In genomic region chr12:118147521-118148033, GRCm38 (mm10) we compare ENCODE assay signal across 23 mouse cellular contexts. TPM values are rescaled to one million over a fixed set of nuclear protein-coding genes. Genes with fewer than 3 reads are reported as not detected.
"Had no signal": no experiment of that assay in that cellular context is flagged by ENCODE, and none has a peak within 500 bp of the region (broad histone marks: within the 10 kb centered on the region; RNA-seq: fewer than 3 reads in every experiment).

No protein-coding gene starts in this region.

- H3K9me3 ChIP-seq: hindbrain, embryonic 15.5 days; midbrain, embryonic 12.5 days; midbrain, embryonic 15.5 days; neural tube, embryonic 13.5 days had no signal

- H3K27me3 ChIP-seq: hindbrain, embryonic 15.5 days; megakaryocyte, embryonic 14.5 days; midbrain, embryonic 12.5 days; midbrain, embryonic 15.5 days; neural tube, embryonic 13.5 days had no signal

- DNase-seq: kidney, adult 2 months; kidney, postnatal 25 days; layer of hippocampus, adult 9-11 months; liver, postnatal 0 days; lung, embryonic 14.5 days; right cerebral cortex, postnatal 14 days; right cerebral cortex, postnatal 4 days; thymus, adult 2 months; thymus, postnatal 14 days; thymus, postnatal 4 days had no signal

- H3K4me3 ChIP-seq: hindbrain, embryonic 15.5 days; layer of hippocampus, adult 2 months; left cerebral cortex, adult 2 months; megakaryocyte, embryonic 14.5 days; midbrain, embryonic 12.5 days; midbrain, embryonic 15.5 days; myocyte; neural tube, embryonic 13.5 days had no signal

- H3K4me2 ChIP-seq: hindbrain, embryonic 15.5 days; lung, embryonic 14.5 days; midbrain, embryonic 12.5 days; midbrain, embryonic 15.5 days; neural tube, embryonic 13.5 days had no signal

- H3K9ac ChIP-seq: hindbrain, embryonic 15.5 days; liver, embryonic 14.5 days; liver, postnatal 0 days; lung, embryonic 14.5 days; midbrain, embryonic 12.5 days; midbrain, embryonic 15.5 days; neural tube, embryonic 13.5 days had no signal

- H3K36me3 ChIP-seq: hindbrain, embryonic 15.5 days; midbrain, embryonic 12.5 days; midbrain, embryonic 15.5 days; neural tube, embryonic 13.5 days had no signal

- ATAC-seq: liver, postnatal 0 days; lung, postnatal 0 days; midbrain, embryonic 15.5 days had no signal

- H3K4me1 ChIP-seq: hindbrain, embryonic 15.5 days; midbrain, embryonic 12.5 days; midbrain, embryonic 15.5 days; neural tube, embryonic 13.5 days had no signal

- H3K27ac ChIP-seq: hindbrain, embryonic 15.5 days; kidney, postnatal 0 days; layer of hippocampus, adult 2 months; left cerebral cortex, adult 2 months; liver, embryonic 14.5 days; macrophage; midbrain, embryonic 12.5 days; midbrain, embryonic 15.5 days; neural tube, embryonic 13.5 days had no signal

RNA-seq across cellular contexts. Expression of gene Dnah11, which starts 51.3 kb away (rescaled TPM):
- total RNA-seq: neutrophil, adult 5-6 weeks had no signal
- polyA plus RNA-seq: myocyte had no signal
